Comparison of ENCODE assay signal across 21 mouse cellular contexts in the genomic region with DNA sequence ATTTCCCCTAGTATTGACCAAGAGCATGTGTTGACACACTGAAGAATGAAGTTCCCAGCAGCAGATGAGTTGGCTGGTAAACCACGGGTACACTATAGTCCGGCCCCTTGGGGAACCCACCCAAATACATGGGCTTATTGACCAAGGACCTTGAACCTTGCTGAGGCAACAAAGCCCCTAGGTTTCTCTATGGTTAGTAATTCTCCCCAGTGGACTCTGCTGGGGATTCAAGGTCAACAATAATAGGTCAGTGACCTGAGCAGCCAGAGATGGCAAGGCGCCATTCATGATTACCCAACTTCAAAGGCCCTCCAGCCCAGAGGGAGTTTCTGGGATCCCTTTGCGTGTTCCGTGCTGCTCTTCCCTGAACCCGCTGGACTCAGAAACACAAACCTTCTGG.
DNase-seq lines count a peak whose midpoint lies in the region; ATAC-seq lines count a peak whose summit lies in the region.
"Had no signal": no experiment of that assay in that cellular context is flagged by ENCODE, and none has a peak within 500 bp of the region (broad histone marks: within the 10 kb centered on the region; RNA-seq: fewer than 3 reads in every experiment).

No protein-coding gene starts in this region.

- H3K4me3 ChIP-seq in kidney, embryonic 16.5 days (ENCODE audit: low read length) = no peak overlapping the region
- no peak overlapping the region for H3K4me3 ChIP-seq in liver, embryonic 15.5 days (replicated peaks)
- H3K4me3 ChIP-seq: embryonic facial prominence, embryonic 10.5 days; erythroblast, embryonic 14.5 days; heart, embryonic 12.5 days; limb, embryonic 15.5 days had no signal

- no peaks in the 10 kb centered on the region for H3K27me3 ChIP-seq in kidney, embryonic 16.5 days (ENCODE audit: insufficient read depth, low read length)
- no peaks in the 10 kb centered on the region for H3K27me3 ChIP-seq in liver, embryonic 15.5 days
- H3K27me3 ChIP-seq: heart, embryonic 12.5 days; limb, embryonic 15.5 days had no signal

- H3K27ac ChIP-seq in kidney, embryonic 16.5 days (ENCODE audit: low read length) = no peak overlapping the region
- H3K27ac ChIP-seq in liver, embryonic 15.5 days (replicated peaks) = peak overlapping the region; percentile 58
- H3K27ac ChIP-seq: embryonic facial prominence, embryonic 10.5 days; limb, embryonic 15.5 days had no signal

- 0 out of 2 replicates have a peak, but pooled peaks cover 4% of the 10 kb centered on the region for H3K9me3 ChIP-seq in kidney, embryonic 16.5 days (ENCODE audit: low read length)
- H3K9me3 ChIP-seq in liver, embryonic 15.5 days (replicated peaks) = no peaks in the 10 kb centered on the region
- H3K9me3 ChIP-seq: limb, embryonic 15.5 days had no signal

- no peak overlapping the region for H3K4me2 ChIP-seq in kidney, embryonic 16.5 days (replicated peaks; ENCODE audit: low read depth, low read length)
- 0 out of 2 replicates have a peak overlapping the region, but pooled peaks have one; percentile 4 for H3K4me2 ChIP-seq in liver, embryonic 15.5 days
- H3K4me2 ChIP-seq: heart, embryonic 12.5 days; limb, embryonic 15.5 days had no signal

- intact Hi-C loops in left cerebral cortex, postnatal 14 days (cut with DNase I) = no loop called here

- H3K4me1 ChIP-seq in kidney, embryonic 16.5 days (ENCODE audit: insufficient read depth, low read length) = peaks cover 37% of the 10 kb centered on the region
- 0 out of 2 replicates have a peak, but pooled peaks cover 7% of the 10 kb centered on the region for H3K4me1 ChIP-seq in liver, embryonic 15.5 days (replicated peaks)
- H3K4me1 ChIP-seq: limb, embryonic 15.5 days had no signal

- DNase-seq in kidney, adult 18-20 months = peak; percentile 61
- peak; percentile 66 for DNase-seq in adrenal gland, postnatal 25 days
- DNase-seq in kidney, postnatal 14 days = peak; percentile 59
- no peak for DNase-seq in urinary bladder, postnatal 10 days (ENCODE audit: low spot score)
- no peak for DNase-seq in left cerebral cortex, postnatal 14 days (ENCODE audit: low spot score in 2 of 2)
- DNase-seq: cerebellum, postnatal 14 days; forebrain, postnatal 0 days; gastrocnemius, postnatal 10 days; heart, postnatal 4 days; lung, postnatal 4 days; midbrain, embryonic 14.5 days; right cerebral cortex, postnatal 14 days; thymus, postnatal 4 days had no signal

- H3K9ac ChIP-seq in kidney, embryonic 16.5 days (replicated peaks; ENCODE audit: low read length) = no peak overlapping the region
- H3K9ac ChIP-seq in liver, embryonic 15.5 days = no peak overlapping the region
- H3K9ac ChIP-seq: forebrain, postnatal 0 days; heart, embryonic 12.5 days; limb, embryonic 15.5 days had no signal

- ATAC-seq in kidney, embryonic 16.5 days (ENCODE audit: low FRiP score, low TSS enrichment) = no peak
- ATAC-seq in liver, embryonic 15.5 days (ENCODE audit: insufficient read depth) = peak; percentile 84
- ATAC-seq in megakaryocyte-erythroid progenitor cell, adult 5-6 weeks (replicated peaks; ENCODE audit: low FRiP score, low TSS enrichment, poor library complexity, severe bottlenecking) = no peak
- ATAC-seq: activated CD4-positive, CD25-positive, alpha-beta regulatory T cell, adult 4 months; forebrain, postnatal 0 days had no signal

- WGBS in kidney, embryonic 16.5 days = 76% methylated on average over 6 of the region's 6 CpGs
- WGBS in liver, embryonic 15.5 days (ENCODE audit: insufficient replicate concordance) = 65% methylated on average over 6 of the region's 6 CpGs

- no peaks in the 10 kb centered on the region for H3K36me3 ChIP-seq in kidney, embryonic 16.5 days (ENCODE audit: insufficient read depth, low read length)
- H3K36me3 ChIP-seq in liver, embryonic 15.5 days (replicated peaks) = no peaks in the 10 kb centered on the region
- H3K36me3 ChIP-seq: embryonic facial prominence, embryonic 10.5 days; limb, embryonic 15.5 days had no signal

Comparison
In these comparisons a context has a peak if more than half of its experiments do, and no peak if none do; other contexts are left out.
1. DNase-seq: peak in kidney, adult 18-20 months (single experiment), adrenal gland, postnatal 25 days (single experiment) and kidney, postnatal 14 days (single experiment); none in urinary bladder, postnatal 10 days (single experiment) and left cerebral cortex, postnatal 14 days (0 of 2).